Mouse (Mus musculus) liver, adult 2 months (tissue): ENCODE measurements around the gene Frat1.

Source experiments
- CTCF ChIP-seq: fragments of 200-500 bp; IDR thresholded peaks from 2 replicates; pipeline ENCODE4 v1.5.1; 2011; ENCODE audit warnings: low read depth, low read length, control low read depth
- POLR2A ChIP-seq: fragments of 200-500 bp; IDR thresholded peaks from 2 replicates; pipeline ENCODE4 v1.6.1; 2011; ENCODE audit warnings: low read length, control low read depth; ENCODE audit not compliant: insufficient read depth; ENCODE audit errors: extremely low read depth

- no peak for TF ChIP-seq CTCF
- TF ChIP-seq POLR2A = no peak
Observed at GRCm38 (mm10) chr19:41835816-41836215, 6.0 kb downstream of the Frat1 start.
